Mouse (Mus musculus) splenic B cell, adult 2 months (primary cell): ENCODE results near the gene Gm49776.
"Not testable (repeated sequence)": the region's sequence is repeated elsewhere in the genome, so short reads cannot be mapped to it uniquely, and the experiment has no call there.

Experiments used
- DNase-seq: peaks from one replicate; pipeline ENCODE4 v3.0.0-alpha.2; 2011; ENCODE audit warnings: low read depth, low spot score
- H3K27me3 ChIP-seq: 2 replicates; pipeline ENCODE4 v1.6.1; 2012; ENCODE audit warnings: mild to moderate bottlenecking, low read length, moderate library complexity, mixed read lengths; ENCODE audit not compliant: control insufficient read depth, poor library complexity, insufficient read depth, severe bottlenecking
- H3K36me3 ChIP-seq: 2 replicates; pipeline ENCODE4 v1.6.1; 2012; ENCODE audit warnings: mild to moderate bottlenecking, low read length, moderate library complexity, mixed read lengths; ENCODE audit not compliant: control insufficient read depth, poor library complexity, insufficient read depth, severe bottlenecking

The Gm49776 gene

GRCm38 (mm10) chr16:18200062-18200461, 58.1 kb downstream of the Gm49776 start:
- Histone ChIP-seq H3K36me3 (no peaks in the 10 kb centered on the region), H3K27me3 (no peaks in the 10 kb centered on the region)
- DNase-seq = no peak

DNA sequence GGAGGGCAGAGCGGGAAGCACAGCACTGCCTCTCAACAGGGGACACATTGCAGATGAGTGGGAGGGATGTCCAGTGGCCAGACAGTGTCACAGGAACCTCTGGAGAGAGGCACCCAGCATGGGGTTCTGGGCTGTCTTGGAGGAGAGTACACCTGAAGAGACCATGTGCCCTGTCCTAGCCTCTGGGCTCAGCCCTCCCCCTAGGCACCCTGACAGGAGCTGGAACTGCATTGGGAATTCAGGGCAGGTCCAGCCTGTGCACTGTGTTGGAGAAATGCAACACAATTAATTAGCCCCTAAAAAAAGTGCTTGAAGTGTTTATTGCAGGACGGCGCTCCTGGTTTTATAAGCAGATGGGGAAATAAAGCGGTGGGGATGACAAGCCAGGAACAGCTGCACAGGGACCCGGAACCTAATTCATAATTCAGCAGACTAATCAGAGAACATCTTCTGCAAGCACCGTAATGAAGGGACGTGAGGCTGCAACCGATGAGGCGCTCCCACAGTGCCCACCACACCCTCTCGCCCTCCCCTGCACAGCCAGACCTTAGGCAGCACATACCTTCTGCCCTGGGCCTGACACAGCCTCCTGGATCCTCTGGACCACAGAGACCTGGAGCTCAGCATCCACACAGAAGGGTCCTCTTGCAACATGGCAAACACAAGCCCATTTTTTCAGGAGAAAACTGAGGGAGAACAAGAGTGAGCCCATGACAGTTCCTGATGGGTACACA, 59.6 kb downstream of the Gm49776 start:
- H3K36me3 ChIP-seq = no peaks in the 10 kb centered on the region

DNA sequence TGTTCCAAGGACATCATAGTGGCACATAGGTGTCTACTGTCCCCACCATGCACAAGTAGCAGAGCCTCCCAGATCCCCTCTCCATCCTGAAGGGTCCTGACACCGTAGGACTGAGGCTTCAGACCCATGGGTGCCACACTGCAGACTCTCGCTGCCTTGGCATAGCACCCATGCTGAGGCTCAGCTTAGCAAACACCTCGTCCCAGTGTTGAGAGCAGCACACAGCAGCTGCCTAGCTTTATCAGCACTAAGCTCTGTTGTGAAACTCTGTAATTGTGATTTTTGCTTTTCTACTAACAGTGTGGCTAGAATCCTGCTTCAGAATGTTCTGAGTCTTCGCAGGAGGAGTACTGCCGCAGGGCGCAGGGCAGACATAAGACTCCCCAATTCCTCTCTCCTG, 60.2 kb downstream of the Gm49776 start:
- DNase-seq = no peak
- Histone ChIP-seq H3K27me3 (no peaks in the 10 kb centered on the region), H3K36me3 (no peaks in the 10 kb centered on the region)

More for the DNA sequence above, 59.6 kb downstream of the Gm49776 start:
- no peaks in the 10 kb centered on the region for H3K27me3 ChIP-seq
- no peak for DNase-seq

DNA sequence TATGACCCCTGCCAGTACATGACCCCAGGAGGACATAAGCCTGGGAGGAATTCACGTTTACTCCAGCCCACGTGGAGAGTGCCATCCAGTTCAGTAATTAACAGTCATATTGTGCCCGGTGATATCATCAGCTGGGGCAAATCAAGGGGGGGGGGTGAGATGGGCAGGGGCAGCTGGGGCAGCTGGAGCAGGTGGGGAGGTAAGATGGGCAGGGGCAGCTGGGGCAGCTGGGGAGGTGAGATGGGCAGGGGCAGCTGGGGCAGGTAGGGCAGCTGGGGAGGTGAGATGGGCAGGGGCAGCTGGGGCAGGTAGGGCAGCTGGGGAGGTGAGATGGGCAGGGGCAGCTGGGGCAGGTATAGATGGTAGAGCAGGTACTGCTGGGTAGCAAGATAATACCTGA, 62.6 kb downstream of the Gm49776 start:
- not testable (repeated sequence) for H3K27me3 ChIP-seq, H3K36me3 ChIP-seq, DNase-seq
